Mouse (Mus musculus): ENCODE data around the gene Shisa8. TPM values are rescaled to one million over a fixed set of nuclear protein-coding genes. Genes with fewer than 3 reads are reported as not detected.

Gene Shisa8
- total RNA-seq, 2 experiments from 2014 or later = 2.0 to 3.1 TPM

- DNase-seq (ENCODE audit: low spot score in 2 of 2) = no peak
These were observed 31.5 kb downstream of the Shisa8 start for GRCm38 (mm10) chr15:82181131-82181530.

DNA sequence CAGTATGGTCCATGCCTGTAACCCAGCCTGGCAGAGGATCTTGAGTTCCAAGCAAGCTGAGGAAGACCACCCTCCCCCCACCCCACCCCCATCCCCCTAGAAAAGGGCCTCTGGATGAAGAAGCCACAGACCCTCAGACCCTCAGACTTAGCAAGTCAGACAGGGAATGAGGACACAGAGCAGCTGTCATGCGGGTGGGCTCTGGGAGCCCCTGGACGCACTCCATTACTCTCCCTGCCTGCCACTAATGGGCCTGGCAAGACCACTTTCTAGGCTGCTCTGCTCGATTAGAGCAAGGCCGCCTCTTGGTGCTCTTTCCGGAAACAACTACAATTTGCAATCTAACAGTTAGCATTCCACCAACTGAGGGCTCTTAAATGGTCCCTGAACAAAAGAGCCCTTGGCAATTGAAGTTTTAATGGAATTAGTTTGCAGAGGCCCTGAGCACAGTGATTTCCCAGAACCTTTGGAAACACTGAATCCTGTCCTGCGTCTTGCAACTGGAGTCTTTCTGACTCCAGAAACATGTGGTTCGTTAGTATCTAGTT lies 34.8 kb downstream of the Shisa8 start:
- no peak for DNase-seq (ENCODE audit: low spot score in 2 of 2)

- DNase-seq (ENCODE audit: low spot score in 2 of 2) = no peak
These were observed 37.5 kb downstream of the Shisa8 start for GRCm38 (mm10) chr15:82175091-82175490.

- DNase-seq (ENCODE audit: low spot score in 2 of 2) = no peak
These were observed 40.0 kb downstream of the Shisa8 start for GRCm38 (mm10) chr15:82172648-82173047.

DNA sequence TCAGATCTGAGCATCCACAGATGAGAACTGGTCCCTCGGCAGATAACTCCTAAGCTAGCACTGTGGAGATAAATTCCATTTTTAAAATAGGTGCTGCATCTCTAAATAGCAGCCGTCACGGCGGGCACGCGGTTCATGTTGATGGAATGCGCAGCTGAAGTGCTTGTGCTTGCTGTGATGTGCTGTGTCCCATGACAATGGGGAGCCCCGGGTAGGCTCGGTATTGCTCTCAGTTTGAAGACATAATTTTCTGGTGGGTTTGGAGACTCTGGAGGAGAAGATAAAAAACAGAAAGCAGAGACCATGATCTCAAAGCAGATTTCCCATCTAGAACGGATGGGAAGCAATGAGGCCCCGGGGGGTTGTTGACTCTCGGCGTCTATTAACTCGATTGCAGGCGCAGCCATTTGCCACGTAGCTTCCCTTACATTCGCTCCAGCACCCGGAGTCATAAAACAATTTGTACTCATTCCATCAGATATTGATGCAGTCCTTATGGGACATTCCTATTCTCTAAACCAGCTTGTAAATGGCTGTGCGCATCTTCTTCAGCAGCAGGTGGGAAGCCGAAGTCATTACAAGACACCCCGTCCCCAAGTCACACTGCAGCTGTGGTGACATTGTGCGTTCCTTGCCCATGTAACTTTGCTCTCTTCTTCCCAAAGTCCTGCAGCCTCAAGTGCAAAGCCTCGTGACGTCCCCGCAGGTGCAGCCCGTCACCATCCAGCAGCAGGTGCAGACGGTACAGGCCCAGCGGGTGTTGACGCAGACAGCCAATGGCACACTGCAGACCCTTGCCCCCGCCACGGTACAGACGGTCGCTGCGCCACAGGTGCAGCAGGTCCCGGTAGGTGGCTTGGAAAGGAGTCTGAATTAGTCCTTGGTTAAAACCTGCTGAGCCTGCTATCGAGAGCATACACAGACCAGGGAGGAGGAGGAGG lies 41.9 kb downstream of the Shisa8 start:
- DNase-seq (ENCODE audit: low spot score in 2 of 2) = no peak

DNA sequence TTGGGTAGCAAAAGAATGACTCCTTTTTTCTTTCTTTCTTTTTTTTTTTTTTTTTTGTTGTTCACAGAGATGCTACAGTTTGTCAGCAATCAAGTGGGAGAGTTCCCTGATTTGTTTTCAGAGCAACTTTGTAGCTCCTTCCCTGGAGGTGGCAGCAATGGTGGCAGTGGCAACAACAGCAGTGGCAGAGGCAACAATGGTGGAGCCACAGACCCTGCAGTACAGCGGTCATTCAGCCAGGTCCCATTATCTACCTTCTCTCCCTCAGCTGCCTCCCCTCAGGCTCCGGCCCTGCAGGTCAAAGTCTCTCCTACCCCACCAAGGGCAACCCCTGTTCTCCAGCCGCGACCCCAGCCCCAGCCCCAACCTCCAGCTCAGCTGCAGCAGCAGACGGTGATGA lies 42.9 kb downstream of the Shisa8 start:
- DNase-seq (ENCODE audit: low spot score in 2 of 2) = no peak

GRCm38 (mm10) chr15:82167201-82168168 lies 45.1 kb downstream of the Shisa8 start:
- no peak for DNase-seq (ENCODE audit: low spot score in 2 of 2)

GRCm38 (mm10) chr15:82166240-82167100 lies 46.1 kb downstream of the Shisa8 start:
- no peak for DNase-seq (ENCODE audit: low spot score in 2 of 2)

DNA sequence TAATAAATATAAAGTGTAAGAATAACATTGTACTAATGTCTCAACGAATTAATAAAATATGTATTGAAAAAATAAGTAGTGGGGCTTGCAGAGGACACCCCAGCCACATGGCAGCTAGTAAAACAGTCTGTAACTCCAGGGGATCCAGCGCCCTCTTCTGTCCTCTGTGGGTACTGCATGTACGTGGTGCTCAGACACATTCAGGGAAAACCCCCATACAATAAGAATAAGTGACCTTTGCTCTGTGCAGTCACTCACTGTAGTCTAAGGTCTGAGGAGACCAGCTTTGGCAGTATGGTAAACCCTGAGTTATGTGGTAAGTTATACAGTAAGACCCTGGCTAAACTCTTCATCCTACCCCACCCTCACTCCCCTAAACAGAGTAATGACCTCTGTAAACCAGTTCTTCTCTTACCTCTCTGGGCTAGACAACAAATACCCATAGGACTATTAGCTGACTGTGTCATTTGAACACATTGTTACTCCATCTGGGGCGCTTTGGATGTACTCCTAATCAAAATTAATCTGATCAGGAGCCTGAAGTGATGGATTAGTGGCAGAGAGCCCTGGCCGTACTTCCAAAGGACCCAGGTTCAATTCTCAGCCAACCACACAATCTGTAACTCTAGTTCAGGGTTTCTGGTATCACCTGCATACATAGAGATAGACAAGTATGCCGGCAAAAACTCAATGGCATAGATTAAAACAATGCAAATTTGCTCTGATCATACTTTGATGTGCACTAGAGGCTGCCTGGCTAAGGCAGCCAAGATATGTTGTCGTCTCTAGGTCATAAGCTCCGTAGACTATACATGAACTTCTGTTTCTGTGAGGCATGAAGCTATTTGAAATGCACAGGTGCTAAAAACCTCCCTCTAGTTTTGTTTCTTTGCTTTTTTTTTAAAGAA lies 47.0 kb downstream of the Shisa8 start:
- peak; percentile 88 to 92 for DNase-seq (ENCODE audit: low spot score in 2 of 2)

DNA sequence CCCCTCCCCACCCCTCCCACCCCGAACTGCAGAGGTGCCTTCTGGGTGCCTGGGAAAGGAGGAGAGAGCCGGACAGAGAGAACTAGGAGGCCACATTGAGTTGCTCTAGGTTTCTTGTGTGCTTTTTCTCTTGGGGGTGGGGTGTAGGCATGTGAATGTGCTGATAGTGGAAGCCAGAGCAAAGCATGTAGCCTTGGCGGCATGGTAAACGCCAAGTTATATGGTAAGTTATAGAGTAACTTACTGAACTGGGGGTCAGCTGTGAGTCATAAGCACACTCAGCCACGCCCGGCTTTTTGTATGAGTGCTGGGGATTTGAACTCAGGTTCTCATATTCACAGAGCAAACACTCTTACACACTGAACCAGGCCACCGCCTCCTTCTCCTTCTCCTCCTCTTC lies 48.1 kb downstream of the Shisa8 start:
- DNase-seq (ENCODE audit: low spot score in 2 of 2) = no peak

DNA sequence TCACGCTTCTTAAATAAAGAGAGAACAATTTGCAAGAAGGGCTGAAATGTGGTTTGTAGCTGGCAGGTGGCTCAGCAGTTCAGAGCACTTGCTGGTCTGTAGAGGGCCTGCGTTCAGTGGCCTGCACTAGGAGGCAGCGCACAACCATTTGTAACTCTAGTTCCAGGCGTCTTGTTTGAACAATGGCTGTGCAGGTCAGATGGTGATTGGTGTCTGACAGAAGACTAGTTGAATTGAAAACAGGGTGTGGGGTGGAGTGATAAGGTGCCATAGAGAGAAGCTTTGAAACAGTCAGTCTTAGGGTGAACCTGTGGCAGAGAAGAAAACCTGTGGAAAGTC lies 48.6 kb downstream of the Shisa8 start:
- DNase-seq (ENCODE audit: low spot score in 2 of 2) = no peak

- DNase-seq (ENCODE audit: low spot score in 2 of 2) = no peak
These were observed 49.1 kb downstream of the Shisa8 start for GRCm38 (mm10) chr15:82163356-82164060.

- DNase-seq (ENCODE audit: low spot score in 2 of 2) = no peak
These were observed 50.5 kb downstream of the Shisa8 start for GRCm38 (mm10) chr15:82161965-82162600.

DNA sequence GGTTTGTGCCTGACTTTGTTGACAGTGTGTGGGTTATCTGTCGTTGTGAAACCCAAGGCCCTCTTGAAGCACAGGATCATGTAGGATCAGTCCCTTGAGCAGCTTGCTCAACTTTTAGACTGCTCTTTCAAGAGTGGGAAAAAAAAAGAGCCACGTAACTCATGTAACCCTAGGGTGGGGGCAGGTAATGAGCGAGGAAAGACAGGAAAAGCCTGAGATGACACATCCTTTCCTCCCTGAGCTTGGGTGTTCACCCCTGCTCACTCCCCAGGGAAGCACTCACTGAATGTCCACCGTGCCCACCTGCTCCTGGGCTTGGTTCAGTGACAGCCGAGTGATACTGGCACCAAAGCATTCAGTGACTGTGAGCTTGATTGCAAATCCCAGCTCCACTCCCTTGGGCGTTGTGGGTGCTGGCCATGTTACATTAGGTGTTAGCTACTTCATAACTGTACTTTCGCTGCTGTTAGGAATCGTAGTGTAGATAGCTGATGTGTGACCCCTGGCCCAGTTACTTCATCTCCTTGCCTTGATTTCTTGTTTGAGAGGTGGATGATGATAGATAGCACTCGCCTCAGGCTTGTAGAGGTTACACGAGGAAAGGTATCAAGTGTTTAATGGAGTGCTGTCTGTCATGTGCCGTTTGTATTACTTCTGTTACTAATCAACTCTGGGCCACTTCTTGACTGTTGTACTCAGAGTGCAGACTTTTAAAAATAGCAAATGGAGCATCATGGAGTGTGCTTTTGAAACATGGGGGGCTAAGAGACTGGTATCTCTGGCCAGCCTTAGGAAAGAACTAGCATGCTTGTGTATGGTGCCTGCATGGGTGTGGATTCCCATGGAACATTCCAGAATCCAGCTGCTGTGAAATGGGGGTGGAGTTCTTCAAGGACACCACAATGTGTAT lies 51.6 kb downstream of the Shisa8 start:
- no peak for DNase-seq (ENCODE audit: low spot score in 2 of 2)

DNA sequence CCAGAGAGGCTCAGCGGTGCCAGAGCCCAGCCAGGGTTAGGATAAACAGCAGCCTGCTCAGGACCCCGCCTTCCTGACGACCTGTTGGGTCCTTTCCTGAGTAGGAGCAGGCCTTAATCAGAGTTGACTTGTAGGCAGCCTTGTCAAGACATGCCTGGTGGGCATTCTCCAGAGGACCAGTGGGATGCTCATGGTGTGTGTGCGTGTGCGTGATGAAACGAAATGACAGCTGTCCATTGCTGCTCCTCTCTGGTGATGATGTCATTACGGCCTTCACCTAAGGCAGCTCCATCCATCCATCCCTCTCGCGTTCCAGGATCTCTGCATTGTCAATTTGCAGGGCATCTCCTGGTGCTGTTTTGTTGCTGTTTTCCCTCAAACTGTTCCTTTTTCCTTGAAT lies 53.1 kb downstream of the Shisa8 start:
- no peak for DNase-seq (ENCODE audit: low spot score in 2 of 2)

DNA sequence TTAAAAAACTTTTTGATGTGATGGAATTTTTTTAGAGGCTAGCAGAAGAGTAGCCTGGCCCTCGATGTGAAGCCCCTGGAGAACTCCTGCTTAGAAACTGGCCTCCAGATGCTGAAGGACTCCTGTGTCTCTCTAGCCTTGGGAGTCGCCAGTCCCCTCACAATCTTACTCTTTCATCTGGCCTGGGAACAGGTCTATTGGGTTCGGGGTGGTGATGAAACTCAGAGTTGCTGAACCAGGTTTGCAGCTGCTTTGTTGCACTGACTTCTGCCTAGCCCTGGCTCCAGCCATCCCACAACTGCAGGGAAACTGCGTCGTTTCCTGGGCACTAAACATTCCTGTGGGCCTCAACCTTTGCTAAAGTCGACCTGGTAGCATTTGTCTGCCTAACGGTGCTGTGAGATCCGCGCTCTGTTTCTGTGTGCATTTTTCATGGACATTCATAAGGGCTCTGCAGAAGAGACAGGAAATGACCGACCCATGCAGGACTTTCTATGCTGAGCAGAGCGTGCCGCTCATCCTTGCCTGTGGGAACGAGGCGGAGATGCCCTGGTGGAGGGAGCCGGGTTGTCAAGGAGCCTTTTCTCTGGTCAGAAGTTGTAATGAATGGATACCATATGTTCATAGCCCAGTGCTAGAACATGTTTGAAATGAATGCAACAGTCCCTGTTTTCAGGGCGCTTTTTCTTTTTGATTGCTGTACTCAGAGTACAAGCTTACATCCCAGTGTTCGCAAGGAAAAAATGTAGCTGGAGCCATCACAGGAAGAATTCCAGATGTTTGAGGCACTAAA lies 54.2 kb downstream of the Shisa8 start:
- DNase-seq (ENCODE audit: low spot score in 2 of 2) = no peak

DNA sequence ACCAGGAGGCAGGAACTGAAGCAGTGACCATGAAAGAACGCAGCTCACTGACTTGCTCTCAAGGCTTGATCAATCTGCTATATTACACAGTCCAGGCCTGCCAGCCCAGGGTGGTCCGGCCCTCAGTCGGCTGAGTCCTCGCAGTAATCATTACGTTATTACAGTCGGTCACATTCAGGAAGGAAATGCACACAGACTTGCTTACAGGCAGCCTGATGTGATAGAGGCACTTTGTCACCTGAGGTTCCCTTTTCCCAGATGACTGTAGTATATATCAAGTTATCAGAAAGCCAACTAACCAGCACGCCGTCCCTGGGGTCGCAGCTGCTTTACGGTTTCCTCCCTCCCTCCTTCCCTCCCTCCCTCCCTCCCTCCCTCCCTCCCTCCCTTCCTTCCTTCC lies 55.7 kb downstream of the Shisa8 start:
- no peak for DNase-seq (ENCODE audit: low spot score in 2 of 2)

Measured in layer of hippocampus, postnatal 10 days (tissue).